Mouse (Mus musculus) liver, postnatal 0 days (tissue): Measurements from ENCODE around the gene Dpep3.

Experiments
- CTCF ChIP-seq: sonication (generic); IDR thresholded peaks from 2 replicates; pipeline ENCODE4 v1.5.1; 2016; ENCODE audit warnings: antibody characterized with exemption, low read depth
- EP300 ChIP-seq: IDR thresholded peaks from 2 replicates; pipeline ENCODE4 v1.6.1; 2016; ENCODE audit warnings: antibody characterized with exemption, low read depth, mild to moderate bottlenecking

DNA sequence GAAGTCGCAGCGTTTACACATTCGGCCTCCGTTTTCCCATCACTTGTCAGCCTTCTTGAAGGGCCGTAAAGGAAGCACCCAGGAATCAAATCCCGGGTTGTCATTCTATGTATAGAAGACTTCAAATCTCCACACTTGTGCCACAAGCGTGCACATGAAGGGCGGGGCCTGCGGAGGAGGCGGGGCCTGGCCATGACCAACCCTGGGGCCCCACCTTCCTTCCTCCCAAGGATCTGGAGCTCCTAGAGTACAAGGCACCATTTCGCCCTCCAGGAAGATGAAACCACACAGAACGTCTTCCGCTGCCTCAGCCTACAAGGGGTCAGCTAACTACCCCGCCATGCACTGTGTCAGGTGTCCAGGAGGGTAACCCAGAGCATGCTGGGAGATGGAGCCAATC, 18.1 kb downstream of the Dpep3 start:
- TF ChIP-seq CTCF: no peak
- TF ChIP-seq EP300: no peak
